In genomic region chr4:130804771-130805361, GRCm38 (mm10) we compare ENCODE assay signal across 8 mouse cellular contexts. TPM values are rescaled to one million over a fixed set of nuclear protein-coding genes. Genes with fewer than 3 reads are reported as not detected.
DNase-seq lines count a peak whose midpoint lies in the region; ATAC-seq and TF ChIP-seq lines count a peak whose summit lies in the region.

No protein-coding gene starts in this region.

- peak; percentile 73 for DNase-seq in adrenal gland, adult 2 months
- DNase-seq in adrenal gland, postnatal 36 days = peak; percentile 65 to 71
- DNase-seq in hindbrain, postnatal 0 days (ENCODE audit: low spot score) = peak; percentile 93
- no peak for DNase-seq in T-cell, adult 2 months (ENCODE audit: low spot score)
- DNase-seq in urinary bladder, postnatal 10 days (ENCODE audit: low spot score) = no peak
- DNase-seq in spleen, postnatal 10 days (ENCODE audit: low spot score in 2 of 2) = no peak

- H3K4me1 ChIP-seq in forebrain, embryonic 13.5 days = peaks cover 62% of the 10 kb centered on the region
- peaks cover 44% of the 10 kb centered on the region for H3K4me1 ChIP-seq in hindbrain, postnatal 0 days (ENCODE audit: insufficient read depth, low read length)
- peaks cover 43% of the 10 kb centered on the region for H3K4me1 ChIP-seq in midbrain, embryonic 16.5 days (ENCODE audit: control insufficient read depth, insufficient read depth, low read length)

- peak overlapping the region; percentile 41; the same call in 1 of the 2 replicates for H3K9ac ChIP-seq in forebrain, embryonic 13.5 days
- no peak overlapping the region; the same call in 1 of the 2 replicates for H3K9ac ChIP-seq in hindbrain, postnatal 0 days (replicated peaks; ENCODE audit: low read length)
- H3K9ac ChIP-seq in midbrain, embryonic 16.5 days (ENCODE audit: low read depth, low read length) = peak overlapping the region; percentile 45

- H3K4me2 ChIP-seq in forebrain, embryonic 13.5 days = peak overlapping the region; percentile 24
- peak overlapping the region; percentile 24 for H3K4me2 ChIP-seq in hindbrain, postnatal 0 days (ENCODE audit: low read depth, low read length)
- H3K4me2 ChIP-seq in midbrain, embryonic 16.5 days (ENCODE audit: low read length) = no peak overlapping the region; the same call in 1 of the 2 replicates

- H3K4me3 ChIP-seq in forebrain, embryonic 13.5 days = no peak overlapping the region
- H3K4me3 ChIP-seq in hindbrain, postnatal 0 days (ENCODE audit: low read length) = no peak overlapping the region
- H3K4me3 ChIP-seq in midbrain, embryonic 16.5 days (ENCODE audit: low read depth, low read length) = no peak overlapping the region

- H3K27ac ChIP-seq in forebrain, embryonic 13.5 days = peak overlapping the region; percentile 93
- H3K27ac ChIP-seq in hindbrain, postnatal 0 days = peak overlapping the region; percentile 88
- H3K27ac ChIP-seq in midbrain, embryonic 16.5 days (ENCODE audit: low read length) = peak overlapping the region; percentile 76

- no peak for TF ChIP-seq CTCF in hindbrain, postnatal 0 days (IDR thresholded peaks at IDR 0.05; ENCODE audit: low read depth)

- 0 out of 2 replicates have a peak, but pooled peaks cover 4% of the 10 kb centered on the region for H3K27me3 ChIP-seq in forebrain, embryonic 13.5 days
- no peaks in the 10 kb centered on the region for H3K27me3 ChIP-seq in hindbrain, postnatal 0 days (ENCODE audit: insufficient read depth, low read length)
- H3K27me3 ChIP-seq in midbrain, embryonic 16.5 days (ENCODE audit: control insufficient read depth, insufficient read depth, low read depth, low read length) = no peaks in the 10 kb centered on the region

- no peaks in the 10 kb centered on the region for H3K9me3 ChIP-seq in forebrain, embryonic 13.5 days (replicated peaks)
- H3K9me3 ChIP-seq in hindbrain, postnatal 0 days (ENCODE audit: low read length) = no peaks in the 10 kb centered on the region
- no peaks in the 10 kb centered on the region for H3K9me3 ChIP-seq in midbrain, embryonic 16.5 days (replicated peaks; ENCODE audit: control insufficient read depth, low read length, poor library complexity, severe bottlenecking)

- WGBS in forebrain, embryonic 13.5 days = 37% methylated on average over 7 of the region's 7 CpGs
- WGBS in hindbrain, postnatal 0 days = 18% methylated on average over 7 of the region's 7 CpGs
- 31% methylated on average over 7 of the region's 7 CpGs for WGBS in midbrain, embryonic 16.5 days

- H3K36me3 ChIP-seq in forebrain, embryonic 13.5 days (ENCODE audit: poor library complexity, severe bottlenecking) = no peaks in the 10 kb centered on the region
- no peaks in the 10 kb centered on the region for H3K36me3 ChIP-seq in hindbrain, postnatal 0 days (ENCODE audit: insufficient read depth, low read length)
- no peaks in the 10 kb centered on the region for H3K36me3 ChIP-seq in midbrain, embryonic 16.5 days (ENCODE audit: control insufficient read depth, insufficient read depth, low read length)

- peak; percentile 84 for ATAC-seq in forebrain, embryonic 13.5 days
- ATAC-seq in hindbrain, postnatal 0 days = peak; percentile 89
- ATAC-seq in midbrain, embryonic 16.5 days = peak; percentile 60

RNA-seq across cellular contexts. Expression of gene Sdc3, which starts 12.5 kb away (rescaled TPM):
- total RNA-seq in adrenal gland, adult 2 months (2021) = 100 to 1,000 TPM; 324 to 579 TPM
- polyA plus RNA-seq in adrenal gland, adult 2 months (2012; rRNA removed) = 702 and 1,082 TPM in 2 replicates
- 100 to 1,000 TPM; 294 to 435 TPM for total RNA-seq in adrenal gland, postnatal 36 days (2021)
- polyA plus RNA-seq in forebrain, embryonic 13.5 days (2015; fragmentation: Nextera tagmentation; extraction: Ambion mirVana) = 36.1 and 41.9 TPM in 2 replicates
- total RNA-seq in hindbrain, postnatal 0 days (2014; rRNA removed) = 587 and 649 TPM in 2 replicates
- 150 and 180 TPM in 2 replicates for polyA plus RNA-seq in hindbrain, postnatal 0 days (2015; fragmentation: Nextera tagmentation; extraction: Ambion mirVana)
- 188 and 205 TPM in 2 replicates for polyA plus RNA-seq in midbrain, embryonic 16.5 days (2015; fragmentation: Nextera tagmentation; extraction: Ambion mirVana)

Comparison
In these comparisons a context has a peak if more than half of its experiments do, and no peak if none do; other contexts are left out.
1. DNase-seq: peak in adrenal gland, adult 2 months (single experiment), adrenal gland, postnatal 36 days (2 of 2) and hindbrain, postnatal 0 days (single experiment); none in T-cell, adult 2 months (single experiment), urinary bladder, postnatal 10 days (single experiment) and spleen, postnatal 10 days (0 of 2).
2. Peak in every context shown above with its lines, with median percentiles within 50 percentile points of each other: ATAC-seq and H3K27ac ChIP-seq.